Mouse (Mus musculus): Measurements from ENCODE around the gene Nobox.

Gene Nobox

DNA sequence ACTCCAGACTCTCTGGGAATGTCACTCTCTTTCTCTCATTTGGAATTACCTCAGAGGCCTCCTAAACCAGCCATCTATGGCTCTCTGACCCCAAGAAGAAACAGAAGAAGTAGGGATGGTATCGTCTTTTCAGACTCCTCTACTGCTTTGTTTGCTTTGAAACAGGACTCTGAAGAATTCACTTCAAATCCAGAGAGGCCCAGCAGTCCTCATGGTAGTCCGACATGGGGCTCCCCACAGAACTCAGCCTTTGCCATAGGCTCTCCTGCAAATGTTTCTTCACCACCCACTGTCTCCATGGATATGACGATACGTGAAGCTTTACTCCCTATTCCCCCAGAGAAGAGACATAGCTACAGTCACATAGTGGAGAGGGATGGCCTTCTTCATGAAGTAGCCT, 35.2 kb downstream of the Nobox start:
- in situ Hi-C loops (cut with MboI, MseI), result loop anchor here (10.0 kb wide), 1 partner anchor 341 kb away; no protein-coding TSS in a partner anchor

DNA sequence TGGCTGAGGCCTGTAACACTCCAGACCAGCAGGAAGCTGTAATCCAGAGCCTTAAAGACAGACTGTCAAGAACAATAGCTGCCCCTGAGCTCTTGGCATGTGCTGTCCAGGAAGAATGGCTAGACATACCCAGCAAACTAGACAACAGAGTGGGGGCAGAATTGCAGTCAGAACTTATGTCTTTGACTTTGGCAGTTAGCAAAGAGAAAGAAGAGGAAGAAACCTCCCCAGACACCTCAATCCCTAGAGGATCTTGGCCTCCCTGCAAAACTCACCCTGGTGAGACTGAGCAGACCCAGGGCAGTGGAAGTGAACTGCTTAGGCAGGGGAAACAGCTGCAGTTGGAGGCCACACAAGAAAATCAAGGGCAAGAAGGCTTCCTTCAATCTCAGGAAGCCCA, 36.8 kb downstream of the Nobox start:
- in situ Hi-C loops (cut with MboI, MseI), result loop anchor here (10.0 kb wide), 1 partner anchor 342 kb away; no protein-coding TSS in a partner anchor

- in situ Hi-C loops (cut with MboI, MseI), result no loop called here
Measured at GRCm38 (mm10) chr6:43266356-43266755, 43.0 kb downstream of the Nobox start.

GRCm38 (mm10) chr6:43265363-43266041, 43.9 kb downstream of the Nobox start, which contains the start of gene Arhgef5:
Arhgef5 (plus strand) TSS chr6:43265582.
- in situ Hi-C loops (cut with MboI, MseI), result no loop called here

DNA sequence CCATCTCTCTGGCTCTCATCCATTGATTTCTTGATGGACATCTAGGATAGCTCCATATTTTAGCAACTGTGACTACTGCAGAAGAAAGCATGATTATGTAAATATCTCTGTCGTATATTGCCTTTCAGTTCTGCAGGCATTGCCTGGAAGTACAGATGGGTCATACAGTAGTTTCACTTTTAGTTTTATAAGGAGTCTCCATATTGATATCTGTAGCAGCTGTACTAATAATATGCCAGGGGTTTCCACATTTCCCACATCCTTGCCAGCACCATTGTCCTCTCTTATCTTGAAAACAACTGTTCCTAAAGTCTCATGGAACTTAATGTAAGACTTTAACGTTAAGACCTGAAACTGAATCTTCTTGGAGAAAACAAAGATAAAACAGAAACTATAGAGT, 48.6 kb downstream of the Nobox start:
- in situ Hi-C loops (cut with MboI, MseI), result no loop called here

- in situ Hi-C loops (cut with MboI, MseI), result no loop called here
Measured at GRCm38 (mm10) chr6:43254193-43254926, 55.0 kb downstream of the Nobox start.
